Mouse (Mus musculus) forebrain, embryonic 10.5 days (tissue): ENCODE data around the gene Klf12. TPM values are rescaled to one million over a fixed set of nuclear protein-coding genes. Genes with fewer than 3 reads are reported as not detected.

Source experiments
- DNase-seq: peaks from one replicate; pipeline ENCODE4 v3.0.0-alpha.2; 2017; ENCODE audit warnings: low spot score; ENCODE audit errors: extremely low spot score
- H3K27ac ChIP-seq: fragments of 300-500 bp; sonication (generic); 2 replicates; pipeline ENCODE4 v1.5.1; 2016; ENCODE audit warnings: mild to moderate bottlenecking
- H3K27me3 ChIP-seq: fragments of 300-500 bp; sonication (generic); 2 replicates; pipeline ENCODE4 v1.6.1; 2016; ENCODE audit warnings: mild to moderate bottlenecking; ENCODE audit not compliant: poor library complexity, severe bottlenecking
- H3K36me3 ChIP-seq: fragments of 300-500 bp; sonication (generic); replicated peaks from 2 replicates; pipeline ENCODE4 v1.6.1; 2016; ENCODE audit warnings: mild to moderate bottlenecking, moderate library complexity
- H3K4me1 ChIP-seq: fragments of 300-500 bp; sonication (generic); 2 replicates; pipeline ENCODE4 v1.6.1; 2016
- H3K4me3 ChIP-seq: fragments of 300-500 bp; sonication (generic); 2 replicates; pipeline ENCODE4 v1.5.1; 2016; ENCODE audit warnings: mild to moderate bottlenecking, moderate library complexity
- H3K9me3 ChIP-seq: fragments of 300-500 bp; sonication (generic); 2 replicates; pipeline ENCODE4 v1.6.1; 2016; ENCODE audit warnings: mild to moderate bottlenecking, moderate library complexity
- WGBS: fragments of 180-500 bp; shearing (Covaris S2); methylation state at CpG from one replicate; pipeline ENCODE4 v1.1.7; 2016; 5-methylcytosine and 5-hydroxymethylcytosine counted together
- polyA plus RNA-seq: library from polyadenylated mRNA; unstranded; fragments of >200 nt; fragmentation: Nextera tagmentation; extraction: Ambion mirVana; gene quantifications from 2 replicates; pipeline ENCODE4 v1.2.1, GENCODE M21; 2016

Klf12 gene
- polyA plus RNA-seq, 1 experiment from 2014 or later: 16.5 TPM

DNA sequence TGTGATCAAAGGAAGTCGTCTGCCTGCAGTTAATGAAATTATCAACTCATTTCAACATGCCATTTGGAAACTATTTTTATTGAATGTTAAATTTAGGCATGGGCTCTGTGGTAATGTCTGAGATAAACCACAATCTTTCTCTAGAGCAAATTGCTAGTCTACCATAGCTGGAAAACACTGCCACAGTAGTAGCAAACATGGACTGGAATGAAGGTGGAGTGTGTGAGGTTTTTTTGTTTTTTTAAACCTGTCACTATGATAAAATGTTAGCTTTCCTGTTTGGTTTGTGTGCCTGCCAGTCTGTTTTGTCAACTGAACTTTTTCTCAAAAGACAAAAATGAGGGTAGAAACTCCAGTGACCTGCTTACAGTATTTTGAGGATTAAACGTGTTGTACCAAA, 230.3 kb downstream of the Klf12 start:
- no peaks in the 10 kb centered on the region for H3K9me3 ChIP-seq
- no peaks in the 10 kb centered on the region for H3K27me3 ChIP-seq
- no peak for DNase-seq
- H3K4me1 ChIP-seq: no peaks in the 10 kb centered on the region
- no peak overlapping the region for H3K27ac ChIP-seq
- H3K4me3 ChIP-seq: no peak overlapping the region
- peaks cover 8% of the 10 kb centered on the region for H3K36me3 ChIP-seq
- 78% methylated on average over 2 of the region's 2 CpGs for WGBS

DNA sequence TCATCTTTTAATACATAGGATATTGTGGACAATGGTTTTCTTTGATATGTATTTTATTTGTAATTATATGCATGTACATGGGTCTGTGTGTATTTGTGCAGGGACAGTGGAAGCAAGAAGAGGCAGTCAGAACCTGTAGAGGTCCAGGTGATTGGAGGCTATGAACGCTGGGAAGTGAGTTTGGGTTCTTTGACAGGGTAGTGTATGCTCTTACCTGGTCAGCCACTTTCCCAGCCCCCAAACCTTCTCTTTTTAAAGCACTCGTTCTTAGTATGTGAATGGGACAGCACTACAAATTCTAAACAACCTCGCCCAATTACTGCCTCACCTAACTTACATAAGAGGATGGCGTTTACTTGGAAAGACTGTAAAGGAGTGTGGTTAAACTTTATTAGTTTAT, 231.0 kb downstream of the Klf12 start:
- Histone ChIP-seq H3K9me3 (no peaks in the 10 kb centered on the region), H3K4me3 (no peak overlapping the region), H3K27ac (no peak overlapping the region), H3K36me3 (peaks cover 8% of the 10 kb centered on the region), H3K4me1 (no peaks in the 10 kb centered on the region), H3K27me3 (no peaks in the 10 kb centered on the region)
- DNase-seq: no peak
- WGBS: 92% methylated on average over 4 of the region's 4 CpGs

DNA sequence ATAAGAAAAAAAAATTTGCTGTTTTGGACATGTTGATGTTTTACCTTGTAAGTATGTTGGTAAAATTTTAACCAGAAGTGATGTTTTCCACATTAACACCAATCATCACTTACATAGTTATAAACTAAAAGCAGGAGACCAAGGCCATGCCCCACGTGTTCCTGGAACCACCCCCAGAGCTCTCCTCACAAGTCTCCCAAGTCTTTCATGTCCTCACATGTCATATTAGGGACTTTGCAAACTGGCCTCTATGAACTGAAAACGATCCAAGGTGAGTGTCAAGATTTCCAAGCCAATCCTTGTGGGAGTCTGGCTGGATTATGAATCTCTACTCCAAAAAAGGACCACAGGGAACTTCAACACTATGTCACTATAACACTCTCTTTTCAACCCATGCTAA, 231.6 kb downstream of the Klf12 start:
- Histone ChIP-seq H3K27me3 (no peaks in the 10 kb centered on the region), H3K4me3 (no peak overlapping the region), H3K36me3 (peaks cover 8% of the 10 kb centered on the region), H3K9me3 (no peaks in the 10 kb centered on the region), H3K4me1 (no peaks in the 10 kb centered on the region), H3K27ac (no peak overlapping the region)
- WGBS: 87% methylated on average over 2 of the region's 2 CpGs
- no peak for DNase-seq

DNA sequence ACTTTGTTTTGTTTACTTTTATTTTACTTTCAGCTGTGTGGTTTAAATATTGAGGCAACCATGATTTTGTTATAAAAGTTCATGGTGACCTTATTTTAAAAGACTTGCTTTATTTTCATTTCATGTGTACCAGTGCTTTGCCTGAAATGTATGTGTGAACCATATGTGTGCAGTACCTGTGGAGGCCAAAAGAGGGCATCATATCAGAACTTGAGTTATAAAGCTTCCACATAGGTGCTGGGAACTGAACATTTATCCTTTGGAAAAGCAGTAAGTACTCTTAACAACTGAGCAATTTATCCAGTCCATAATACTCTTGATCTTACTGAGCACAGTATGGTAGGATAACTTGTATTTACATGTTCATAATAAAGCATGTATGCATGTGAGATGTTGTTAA, 239.0 kb downstream of the Klf12 start:
- Histone ChIP-seq H3K9me3 (no peaks in the 10 kb centered on the region), H3K4me1 (peaks cover 7% of the 10 kb centered on the region; the same call in 1 of the 2 replicates), H3K36me3 (no peaks in the 10 kb centered on the region), H3K4me3 (no peak overlapping the region), H3K27me3 (no peaks in the 10 kb centered on the region), H3K27ac (no peak overlapping the region)
- no peak for DNase-seq

DNA sequence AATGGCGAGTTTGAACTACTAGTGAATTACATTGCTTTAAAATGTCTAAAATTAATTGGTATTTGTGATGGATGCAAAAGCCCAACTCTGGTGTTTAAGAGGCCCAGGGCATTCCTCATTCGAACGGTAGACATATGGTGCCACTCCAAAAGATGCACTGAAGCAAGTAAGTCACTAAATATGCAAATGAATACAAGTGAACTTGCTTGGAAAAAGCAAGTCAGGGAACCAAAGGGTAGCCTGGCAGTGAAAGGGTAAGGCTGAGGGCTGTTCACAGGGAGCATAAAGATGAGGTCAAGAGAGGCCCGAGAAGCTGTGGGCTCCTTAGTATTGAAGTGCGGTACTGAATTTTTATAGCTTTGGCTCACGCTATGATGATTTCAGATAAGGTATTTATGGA, 242.7 kb downstream of the Klf12 start:
- no peaks in the 10 kb centered on the region for H3K9me3 ChIP-seq
- H3K27me3 ChIP-seq: no peaks in the 10 kb centered on the region
- no peak for DNase-seq
- WGBS: 68% methylated on average over 6 of the region's 6 CpGs
- H3K36me3 ChIP-seq: no peaks in the 10 kb centered on the region
- peaks cover 7% of the 10 kb centered on the region; the same call in 1 of the 2 replicates for H3K4me1 ChIP-seq
- H3K4me3 ChIP-seq: no peak overlapping the region
- H3K27ac ChIP-seq: no peak overlapping the region

DNA sequence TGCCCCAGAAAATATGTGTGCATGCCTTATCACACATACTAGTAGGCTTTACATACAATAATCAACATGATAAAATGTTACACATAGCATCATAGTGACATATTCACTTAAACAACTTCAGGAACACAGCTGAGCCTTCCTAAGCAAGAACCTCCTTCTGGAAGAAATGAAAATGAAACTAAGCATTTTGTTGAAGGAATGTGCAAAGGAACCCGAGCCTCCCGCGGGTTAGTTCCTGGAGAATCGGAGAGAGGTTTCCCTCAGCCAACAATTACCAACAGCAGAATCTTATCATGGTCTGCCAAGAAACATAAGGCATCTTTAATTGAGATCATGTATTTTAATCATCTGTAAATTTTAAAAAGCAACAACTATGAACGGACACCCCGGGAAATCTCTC, 257.8 kb downstream of the Klf12 start:
- H3K27ac ChIP-seq: no peak overlapping the region
- H3K4me1 ChIP-seq: peaks cover 6% of the 10 kb centered on the region; the same call in 1 of the 2 replicates

DNA sequence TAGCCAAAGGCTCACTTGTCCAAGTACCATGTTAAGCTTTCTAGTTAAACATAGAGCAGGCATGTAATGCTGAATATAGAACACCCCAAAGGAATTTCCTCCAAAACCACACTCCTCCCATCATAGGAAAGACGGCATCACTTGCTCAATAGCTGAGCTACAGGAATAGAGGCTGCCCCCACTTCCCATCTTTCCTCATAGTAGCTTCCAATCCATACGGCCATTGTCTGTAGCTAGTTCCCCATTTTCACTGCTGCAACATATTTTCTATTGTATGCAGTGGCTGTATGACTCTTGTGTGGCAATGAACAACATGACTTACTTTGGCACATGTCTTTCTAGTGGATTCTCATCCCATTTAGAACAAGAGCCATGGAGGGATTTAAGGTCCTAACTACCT, 267.3 kb downstream of the Klf12 start:
- 95% methylated on average over 2 of the region's 2 CpGs for WGBS
- H3K27me3 ChIP-seq: no peaks in the 10 kb centered on the region
- no peak overlapping the region for H3K4me3 ChIP-seq
- no peak for DNase-seq
- H3K9me3 ChIP-seq: no peaks in the 10 kb centered on the region
- H3K36me3 ChIP-seq: peaks cover 11% of the 10 kb centered on the region
- H3K27ac ChIP-seq: no peak overlapping the region
- H3K4me1 ChIP-seq: no peaks in the 10 kb centered on the region

More for the DNA sequence above, 257.8 kb downstream of the Klf12 start:
- H3K4me3 ChIP-seq: no peak overlapping the region
- no peak for DNase-seq
- H3K9me3 ChIP-seq: no peaks in the 10 kb centered on the region
- 92% methylated on average over 6 of the region's 6 CpGs for WGBS
- no peaks in the 10 kb centered on the region for H3K27me3 ChIP-seq
- H3K36me3 ChIP-seq: peaks cover 13% of the 10 kb centered on the region

DNA sequence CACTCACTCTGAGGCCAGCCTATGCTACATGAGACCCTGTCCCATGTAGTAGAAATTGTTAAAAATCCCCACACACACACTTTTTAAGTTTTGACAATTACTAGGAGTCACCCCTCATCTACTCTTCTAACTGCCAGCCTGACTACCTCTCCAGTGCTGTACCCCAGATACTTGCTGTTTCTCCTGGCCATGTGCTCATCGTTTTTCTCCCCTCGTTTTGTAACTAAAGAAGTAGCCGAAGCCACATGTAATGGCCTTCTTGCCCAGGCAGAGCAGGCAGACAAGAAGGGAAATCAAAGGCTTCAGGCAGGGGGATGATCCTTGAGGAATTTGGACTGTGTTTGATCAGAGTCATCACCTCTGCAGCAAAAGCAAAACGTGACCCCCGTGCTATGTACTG, 274.0 kb downstream of the Klf12 start:
- DNase-seq: no peak
- Histone ChIP-seq H3K4me1 (no peaks in the 10 kb centered on the region), H3K27ac (no peak overlapping the region), H3K36me3 (no peaks in the 10 kb centered on the region), H3K9me3 (no peaks in the 10 kb centered on the region), H3K4me3 (no peak overlapping the region), H3K27me3 (no peaks in the 10 kb centered on the region)
- WGBS: 75% methylated on average over 5 of the region's 5 CpGs

DNA sequence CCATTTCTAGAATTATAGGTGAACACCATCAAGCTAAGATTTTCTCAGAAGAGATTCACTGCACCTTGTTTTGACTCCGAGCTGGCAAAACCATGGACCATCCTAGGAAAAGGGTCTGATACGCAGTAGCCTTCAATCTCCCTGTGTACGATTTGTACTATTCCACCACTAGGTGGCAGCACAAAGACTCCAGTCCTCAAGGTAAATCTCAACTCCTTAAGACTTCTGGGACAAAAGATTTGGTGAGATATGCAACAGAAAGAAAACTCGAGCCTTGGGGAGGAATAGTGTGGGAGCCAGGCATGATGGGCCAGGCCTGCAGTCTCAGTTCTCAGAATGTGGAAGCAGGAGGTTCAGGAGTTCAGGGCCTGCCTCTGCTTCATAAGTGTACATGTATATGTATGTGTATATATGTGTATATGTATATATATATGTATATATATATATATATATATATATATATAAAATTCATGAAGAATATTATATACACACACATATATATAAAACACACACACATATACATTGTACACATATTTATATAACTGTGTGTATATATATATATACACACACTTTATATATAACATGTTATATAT, 274.6 kb downstream of the Klf12 start:
- 54% methylated on average over 4 of the region's 4 CpGs for WGBS
- peak; percentile 22 for DNase-seq
- Histone ChIP-seq H3K4me3 (no peak overlapping the region), H3K4me1 (no peaks in the 10 kb centered on the region), H3K27me3 (no peaks in the 10 kb centered on the region), H3K36me3 (no peaks in the 10 kb centered on the region), H3K9me3 (no peaks in the 10 kb centered on the region), H3K27ac (no peak overlapping the region)

DNA sequence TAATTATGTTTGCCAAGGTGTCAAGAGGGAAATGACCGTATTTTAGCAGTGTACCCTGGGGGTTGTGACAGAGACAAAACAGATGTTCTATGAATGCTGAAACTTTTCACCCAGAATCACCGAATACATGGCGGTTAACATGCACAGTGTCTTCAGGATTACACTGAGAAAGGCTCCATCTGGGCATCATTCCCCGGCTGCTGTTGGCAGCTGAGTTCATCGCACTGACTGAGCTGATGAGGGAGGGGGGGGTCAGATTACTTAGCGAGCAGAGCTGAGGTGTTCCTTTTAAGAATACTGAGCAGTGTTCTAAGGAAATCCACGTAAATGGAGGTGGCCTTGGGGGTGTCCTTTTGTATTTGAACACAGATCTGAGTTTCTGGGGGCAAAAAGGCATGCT, 301.0 kb downstream of the Klf12 start:
- no peak overlapping the region for H3K4me3 ChIP-seq
- H3K27ac ChIP-seq: no peak overlapping the region
- no peak for DNase-seq
- H3K9me3 ChIP-seq: no peaks in the 10 kb centered on the region
- peaks cover 5% of the 10 kb centered on the region; the same call in 1 of the 2 replicates for H3K36me3 ChIP-seq
- H3K27me3 ChIP-seq: no peaks in the 10 kb centered on the region
- H3K4me1 ChIP-seq: no peaks in the 10 kb centered on the region
- WGBS: 79% methylated on average over 7 of the region's 7 CpGs

DNA sequence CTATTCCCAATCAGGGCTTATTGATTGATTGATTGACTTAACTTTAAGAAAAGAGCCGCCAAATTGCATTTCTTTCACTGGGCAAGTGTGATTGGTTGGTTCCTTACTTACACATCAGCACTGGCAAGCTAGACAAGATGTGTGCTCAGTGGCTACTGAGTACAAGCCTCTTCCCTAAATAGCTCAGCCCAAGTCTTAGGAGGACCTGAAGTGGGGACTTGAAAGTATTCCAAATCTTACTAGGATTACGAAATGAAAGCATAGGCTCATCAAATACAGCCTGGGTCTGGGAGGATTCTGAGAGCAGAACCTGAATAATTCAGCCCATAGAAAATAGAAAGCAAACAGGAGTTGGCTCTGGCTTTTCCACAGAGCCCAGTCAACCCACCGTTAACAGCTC, 303.3 kb downstream of the Klf12 start:
- WGBS: 97% methylated on average over 3 of the region's 3 CpGs
- no peaks in the 10 kb centered on the region for H3K36me3 ChIP-seq
- DNase-seq: no peak
- no peaks in the 10 kb centered on the region for H3K4me1 ChIP-seq
- H3K27me3 ChIP-seq: no peaks in the 10 kb centered on the region
- H3K27ac ChIP-seq: no peak overlapping the region
- no peak overlapping the region for H3K4me3 ChIP-seq
- H3K9me3 ChIP-seq: no peaks in the 10 kb centered on the region

DNA sequence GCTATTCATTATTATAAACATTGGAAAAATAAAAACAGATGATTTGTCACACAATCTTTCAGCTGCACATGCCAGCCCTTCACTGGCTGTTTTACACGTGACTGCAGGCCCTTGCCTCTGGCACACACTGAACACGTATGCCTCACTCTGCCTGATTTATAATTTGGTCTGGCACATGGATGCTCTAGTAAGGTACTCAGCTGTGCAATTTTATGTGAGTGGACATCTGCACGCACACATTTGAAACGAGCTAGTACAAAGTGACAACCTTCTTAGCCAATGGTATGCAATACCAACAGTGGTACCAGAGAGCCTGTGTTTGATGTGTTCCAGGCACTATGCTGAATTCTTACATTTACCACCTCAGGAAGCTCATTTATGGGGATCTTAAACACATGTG, 316.6 kb downstream of the Klf12 start:
- H3K4me3 ChIP-seq: no peak overlapping the region
- H3K27ac ChIP-seq: no peak overlapping the region
- DNase-seq: no peak
- H3K4me1 ChIP-seq: no peaks in the 10 kb centered on the region
- no peaks in the 10 kb centered on the region for H3K27me3 ChIP-seq
- H3K36me3 ChIP-seq: no peaks in the 10 kb centered on the region
- 91% methylated on average over 4 of the region's 4 CpGs for WGBS
- H3K9me3 ChIP-seq: no peaks in the 10 kb centered on the region

DNA sequence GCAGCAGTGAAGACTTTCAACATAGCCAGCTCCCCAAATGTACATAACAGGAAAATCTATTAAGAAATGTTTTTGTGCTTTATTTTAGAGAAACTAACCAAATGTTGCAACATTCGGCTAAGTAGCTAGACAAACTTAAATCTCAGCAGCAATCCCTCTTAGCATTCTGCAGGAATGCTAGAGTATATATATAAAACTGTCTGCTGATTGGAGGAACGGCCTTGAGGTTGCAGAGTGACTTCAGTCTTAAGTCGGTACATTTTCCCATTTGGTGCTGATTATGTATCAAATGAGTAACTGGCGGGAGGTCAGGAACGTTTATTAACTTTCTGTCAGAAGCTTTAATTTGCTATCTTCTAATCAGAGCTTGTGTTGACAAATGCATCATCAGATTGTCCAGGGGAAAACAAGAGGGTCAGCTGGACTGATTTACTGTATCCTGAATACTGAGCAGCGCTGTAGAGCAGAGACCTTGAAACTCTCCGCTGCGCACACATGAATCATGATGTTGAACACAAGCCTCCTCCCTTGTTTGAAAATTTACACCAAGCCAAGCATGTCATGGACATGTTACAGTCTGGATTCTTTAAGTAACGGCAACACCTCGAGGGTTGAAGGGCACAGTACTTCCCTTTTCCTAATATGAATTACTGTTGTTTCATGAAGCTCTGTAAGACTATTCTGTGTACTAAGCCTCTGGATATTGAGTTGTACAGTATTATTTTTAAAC, 323.8 kb downstream of the Klf12 start:
- whole genome bisulfite sequencing: 90% methylated on average over 10 of the region's 10 CpGs

More for the DNA sequence above, 323.8 kb downstream of the Klf12 start:
- Histone ChIP-seq H3K4me1 (no peaks in the 10 kb centered on the region), H3K27ac (no peak overlapping the region), H3K36me3 (no peaks in the 10 kb centered on the region), H3K27me3 (no peaks in the 10 kb centered on the region), H3K9me3 (no peaks in the 10 kb centered on the region), H3K4me3 (no peak overlapping the region)
- DNase-seq: no peak
